Mouse (Mus musculus) midbrain, embryonic 16.5 days (tissue): ENCODE data around the gene Aldh8a1. TPM values are rescaled to one million over a fixed set of nuclear protein-coding genes. Genes with fewer than 3 reads are reported as not detected.

ENCODE experiments used
- ATAC-seq: fragments of 200-750 bp; cut with Nextera tagmentation; 2 replicates; pipeline ENCODE4 v1.8.0; 2017; ENCODE audit warnings: moderate TSS enrichment
- H3K27ac ChIP-seq: fragments of 300-500 bp; sonication (generic); 2 replicates; pipeline ENCODE4 v1.5.1; 2014; ENCODE audit warnings: mild to moderate bottlenecking, low read length, mixed read lengths
- H3K27me3 ChIP-seq: fragments of 300-500 bp; sonication (generic); 2 replicates; pipeline ENCODE4 v1.6.1; 2014; ENCODE audit warnings: low read depth, low read length, mixed read lengths; ENCODE audit not compliant: control insufficient read depth, insufficient read depth
- H3K36me3 ChIP-seq: fragments of 300-500 bp; sonication (generic); 2 replicates; pipeline ENCODE4 v1.6.1; 2014; ENCODE audit warnings: mild to moderate bottlenecking, low read length, moderate library complexity, mixed read lengths; ENCODE audit not compliant: control insufficient read depth, insufficient read depth
- H3K4me1 ChIP-seq: fragments of 300-500 bp; sonication (generic); 2 replicates; pipeline ENCODE4 v1.6.1; 2014; ENCODE audit warnings: mild to moderate bottlenecking, low read length, mixed read lengths; ENCODE audit not compliant: control insufficient read depth, insufficient read depth
- H3K4me2 ChIP-seq: fragments of 300-500 bp; sonication (generic); 2 replicates; pipeline ENCODE4 v1.6.1; 2014; ENCODE audit warnings: mild to moderate bottlenecking, low read length, mixed read lengths
- H3K4me3 ChIP-seq: fragments of 300-500 bp; sonication (generic); 2 replicates; pipeline ENCODE4 v1.5.1; 2014; ENCODE audit warnings: low read depth, mild to moderate bottlenecking, low read length, moderate library complexity, mixed read lengths
- H3K9ac ChIP-seq: fragments of 300-500 bp; sonication (generic); 2 replicates; pipeline ENCODE4 v1.6.1; 2014; ENCODE audit warnings: low read depth, low read length, mixed read lengths
- H3K9me3 ChIP-seq: fragments of 300-500 bp; sonication (generic); replicated peaks from 2 replicates; pipeline ENCODE4 v1.6.1; 2014; ENCODE audit warnings: mild to moderate bottlenecking, low read length, mixed read lengths; ENCODE audit not compliant: control insufficient read depth, poor library complexity, severe bottlenecking
- WGBS: fragments of 180-500 bp; shearing (Covaris S2); extraction: QIAGEN DNeasy Blood & Tissue Kit; methylation state at CpG from one replicate; pipeline ENCODE4 v1.1.7; 2014; 5-methylcytosine and 5-hydroxymethylcytosine counted together
- polyA plus RNA-seq: library from polyadenylated mRNA; unstranded; fragments of >200 nt; fragmentation: Nextera tagmentation; extraction: Ambion mirVana; gene quantifications from 2 replicates; pipeline ENCODE4 v1.2.1, GENCODE M21; 2015

The Aldh8a1 gene
- polyA plus RNA-seq, 1 experiment from 2014 or later = not detected

DNA sequence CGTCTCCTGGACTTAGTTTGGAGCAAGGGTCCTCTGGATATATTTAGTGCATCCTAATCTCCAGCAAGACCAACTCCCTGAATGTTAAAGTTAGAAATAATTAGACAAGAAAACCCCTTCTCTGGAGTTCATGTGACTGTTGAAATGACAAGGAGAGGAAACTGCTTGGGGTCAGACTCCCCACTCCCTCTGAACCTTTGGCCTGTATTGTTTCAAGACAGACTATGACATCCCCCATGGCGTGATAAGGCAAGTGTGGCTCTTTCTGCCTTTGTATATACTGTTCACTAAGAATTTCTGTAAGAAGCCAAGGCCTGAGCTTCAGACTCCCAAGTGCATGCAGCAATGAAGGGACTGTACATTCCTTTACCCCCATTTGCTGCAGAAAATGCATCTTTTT, 23.4 kb downstream of the Aldh8a1 start:
- Histone ChIP-seq H3K4me1 (no peaks in the 10 kb centered on the region), H3K4me2 (no peak overlapping the region), H3K27me3 (no peaks in the 10 kb centered on the region), H3K27ac (no peak overlapping the region), H3K4me3 (no peak overlapping the region), H3K36me3 (no peaks in the 10 kb centered on the region), H3K9me3 (no peaks in the 10 kb centered on the region), H3K9ac (no peak overlapping the region)
- ATAC-seq = no peak
- 56% methylated on average over 2 of the region's 2 CpGs for WGBS

DNA sequence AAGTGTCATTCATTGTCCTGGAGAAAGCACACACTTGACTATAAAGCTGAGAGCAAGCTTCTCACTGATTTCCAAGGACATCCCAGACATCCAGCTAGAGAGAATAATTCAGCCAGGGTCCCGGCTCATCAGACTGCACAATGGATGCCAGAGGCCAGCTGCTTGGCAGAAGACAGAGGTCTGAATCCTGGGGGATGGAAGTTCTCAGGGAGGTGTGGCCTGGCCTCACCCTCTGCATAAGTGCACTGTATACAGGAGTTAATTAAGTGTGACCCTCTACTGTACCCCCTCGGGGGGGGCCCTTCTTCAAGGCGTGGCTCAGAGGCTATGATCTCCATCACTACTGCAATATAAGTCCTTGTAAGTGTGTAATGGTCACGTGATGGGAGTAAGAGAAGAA, 24.2 kb downstream of the Aldh8a1 start:
- Histone ChIP-seq H3K4me3 (no peak overlapping the region), H3K9ac (no peak overlapping the region), H3K36me3 (no peaks in the 10 kb centered on the region), H3K27me3 (no peaks in the 10 kb centered on the region), H3K9me3 (no peaks in the 10 kb centered on the region), H3K4me2 (no peak overlapping the region), H3K4me1 (no peaks in the 10 kb centered on the region), H3K27ac (no peak overlapping the region)
- WGBS = 58% methylated on average over 4 of the region's 4 CpGs
- ATAC-seq = no peak

DNA sequence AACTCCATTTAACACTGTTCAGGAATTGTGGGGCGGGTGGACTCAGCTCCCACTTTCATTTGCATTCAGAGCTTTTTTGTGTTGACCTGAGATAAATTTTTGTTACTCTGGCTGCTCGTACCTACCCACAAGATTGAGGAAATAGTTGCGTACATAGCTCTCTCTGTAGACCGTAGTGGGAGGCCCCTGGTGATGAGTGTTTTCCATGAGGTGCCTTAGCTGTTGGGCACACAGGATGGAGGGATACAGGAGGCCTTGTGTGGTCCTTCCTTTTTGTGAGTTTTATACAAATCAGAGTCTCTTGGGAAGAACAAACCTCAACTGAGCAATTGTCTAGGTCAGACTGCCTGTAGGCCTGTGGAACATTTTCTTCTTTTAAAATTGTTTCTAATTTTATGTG, 27.7 kb downstream of the Aldh8a1 start:
- Histone ChIP-seq H3K4me2 (no peak overlapping the region), H3K9me3 (no peaks in the 10 kb centered on the region), H3K27me3 (no peaks in the 10 kb centered on the region), H3K4me1 (no peaks in the 10 kb centered on the region), H3K4me3 (no peak overlapping the region), H3K9ac (no peak overlapping the region), H3K27ac (no peak overlapping the region), H3K36me3 (no peaks in the 10 kb centered on the region)
- WGBS = 96% methylated on average over 4 of the region's 4 CpGs
- ATAC-seq = no peak

DNA sequence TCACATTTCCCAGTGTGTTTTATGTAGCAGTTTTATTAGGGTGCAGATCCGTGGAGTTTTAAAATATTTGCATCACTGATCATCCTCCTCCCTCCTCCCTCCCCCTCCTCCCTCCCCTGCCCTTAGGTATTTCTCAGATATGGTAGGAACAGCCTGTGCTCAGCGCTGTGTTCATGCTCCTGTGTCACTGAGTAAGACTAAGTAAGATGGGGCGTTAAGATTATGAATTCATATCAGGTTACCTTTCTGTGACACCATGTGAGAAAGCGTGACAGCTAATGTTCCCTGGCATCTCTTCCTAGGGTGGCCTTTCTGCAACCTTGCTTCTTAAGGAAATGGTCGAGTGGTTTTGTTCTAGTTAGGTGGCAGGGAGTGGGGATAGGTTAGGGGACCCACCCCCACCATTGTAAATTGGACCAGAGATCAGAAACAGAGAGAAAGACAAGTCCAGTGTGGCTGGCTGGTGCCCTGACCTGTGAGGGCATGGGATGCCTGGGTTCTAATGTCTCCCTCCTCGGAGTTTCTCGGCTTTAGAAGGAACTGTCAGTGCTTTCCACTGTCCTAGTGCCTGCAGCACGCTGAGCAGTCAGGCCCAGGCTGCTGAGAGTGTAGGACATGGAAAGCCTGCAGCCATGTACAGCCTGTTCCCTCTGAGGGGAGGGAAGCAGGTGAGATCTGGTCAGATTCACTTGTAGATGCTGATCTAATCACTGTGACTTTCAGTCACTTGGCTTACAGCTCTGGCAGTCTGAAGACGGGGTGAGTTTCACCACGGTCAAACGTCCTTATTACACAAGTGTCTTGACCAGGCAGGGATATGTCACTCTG, 28.8 kb downstream of the Aldh8a1 start:
- no peak for ATAC-seq
- Histone ChIP-seq H3K9me3 (no peaks in the 10 kb centered on the region), H3K9ac (no peak overlapping the region), H3K4me2 (no peak overlapping the region), H3K27ac (no peak overlapping the region), H3K27me3 (no peaks in the 10 kb centered on the region), H3K36me3 (no peaks in the 10 kb centered on the region), H3K4me3 (no peak overlapping the region), H3K4me1 (no peaks in the 10 kb centered on the region)
- 83% methylated on average over 11 of the region's 11 CpGs for WGBS

DNA sequence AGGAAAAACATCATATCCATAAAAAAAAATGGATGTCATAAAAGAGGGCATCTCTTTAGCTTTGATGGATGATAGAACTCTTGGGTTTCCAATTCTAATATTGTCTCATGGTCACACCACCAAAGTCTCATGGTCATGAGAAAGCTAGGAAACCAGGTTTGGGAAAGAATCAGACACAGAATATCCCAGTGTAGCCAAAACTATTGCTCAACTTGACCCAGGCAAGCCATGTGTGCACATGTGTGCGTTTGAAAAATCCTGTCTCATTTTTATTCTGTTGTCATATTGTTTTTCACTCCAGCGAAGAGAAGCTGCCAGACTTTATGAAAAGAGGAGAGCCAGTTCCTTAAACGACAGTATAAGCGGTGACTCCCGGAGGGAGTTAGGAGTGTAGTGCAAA, 33.6 kb downstream of the Aldh8a1 start:
- ATAC-seq = no peak
- Histone ChIP-seq H3K36me3 (no peaks in the 10 kb centered on the region), H3K4me2 (no peak overlapping the region), H3K4me3 (no peak overlapping the region), H3K27ac (no peak overlapping the region), H3K27me3 (no peaks in the 10 kb centered on the region), H3K9me3 (no peaks in the 10 kb centered on the region), H3K4me1 (no peaks in the 10 kb centered on the region), H3K9ac (no peak overlapping the region)
- 74% methylated on average over 5 of the region's 5 CpGs for WGBS

DNA sequence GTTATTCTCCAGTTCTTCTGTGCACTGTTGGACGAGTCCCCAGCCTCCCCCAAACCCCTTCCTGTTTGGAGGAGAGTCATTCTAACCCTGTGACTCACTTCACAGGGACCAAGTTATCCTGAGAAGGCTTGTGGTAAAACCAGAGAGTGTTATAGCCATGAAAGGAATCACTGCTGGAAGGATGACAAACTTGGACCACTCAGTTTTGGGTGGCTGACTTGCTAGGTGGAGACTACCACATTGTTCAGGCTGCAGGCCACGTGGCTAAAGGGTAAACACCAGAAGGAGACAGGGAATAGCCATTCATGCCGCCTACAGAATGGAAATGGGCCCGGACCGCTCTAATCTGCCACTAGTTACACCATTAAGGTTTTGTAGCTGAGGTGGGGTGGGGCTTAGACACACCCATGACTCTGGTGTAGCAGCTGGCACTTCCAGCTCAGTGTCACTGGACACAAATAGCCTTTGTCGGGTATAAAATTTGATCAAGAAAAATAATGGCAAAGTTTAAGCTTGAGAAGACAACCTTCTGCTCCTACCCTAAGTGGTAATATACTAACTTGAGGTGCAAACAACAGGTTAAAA, 34.6 kb downstream of the Aldh8a1 start:
- WGBS = 72% methylated on average over 6 of the region's 6 CpGs

DNA sequence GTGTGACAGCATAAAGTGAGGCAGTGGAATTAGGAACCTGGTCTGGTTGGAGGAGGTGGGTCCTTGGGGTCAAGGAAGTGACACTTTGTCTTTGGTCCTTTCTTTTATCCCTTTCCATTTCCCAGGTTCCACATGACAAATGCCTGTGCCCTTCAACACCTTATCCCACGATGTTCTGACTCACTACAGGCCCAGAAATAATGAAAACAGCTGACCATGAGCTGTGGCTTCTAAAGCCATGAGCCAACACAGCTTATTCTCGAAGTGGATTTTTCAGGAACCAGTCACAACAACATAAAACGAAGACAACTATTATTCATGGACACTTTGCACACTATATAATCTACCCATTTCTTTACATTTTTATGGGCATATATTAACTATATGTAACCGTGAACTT, 37.9 kb downstream of the Aldh8a1 start:
- WGBS = 84% methylated on average over 4 of the region's 4 CpGs
- no peaks in the 10 kb centered on the region for H3K4me1 ChIP-seq
- no peaks in the 10 kb centered on the region for H3K9me3 ChIP-seq
- no peaks in the 10 kb centered on the region for H3K27me3 ChIP-seq
- H3K9ac ChIP-seq = no peak overlapping the region
- no peaks in the 10 kb centered on the region for H3K36me3 ChIP-seq
- no peak overlapping the region for H3K4me2 ChIP-seq
- H3K27ac ChIP-seq = no peak overlapping the region
- no peak for ATAC-seq
- H3K4me3 ChIP-seq = no peak overlapping the region

More for the DNA sequence above, 34.6 kb downstream of the Aldh8a1 start:
- no peak overlapping the region for H3K27ac ChIP-seq
- H3K9me3 ChIP-seq = no peaks in the 10 kb centered on the region
- no peaks in the 10 kb centered on the region for H3K27me3 ChIP-seq
- H3K36me3 ChIP-seq = no peaks in the 10 kb centered on the region
- no peak overlapping the region for H3K4me3 ChIP-seq
- H3K9ac ChIP-seq = no peak overlapping the region
- no peak overlapping the region for H3K4me2 ChIP-seq
- no peaks in the 10 kb centered on the region for H3K4me1 ChIP-seq
- ATAC-seq = no peak

DNA sequence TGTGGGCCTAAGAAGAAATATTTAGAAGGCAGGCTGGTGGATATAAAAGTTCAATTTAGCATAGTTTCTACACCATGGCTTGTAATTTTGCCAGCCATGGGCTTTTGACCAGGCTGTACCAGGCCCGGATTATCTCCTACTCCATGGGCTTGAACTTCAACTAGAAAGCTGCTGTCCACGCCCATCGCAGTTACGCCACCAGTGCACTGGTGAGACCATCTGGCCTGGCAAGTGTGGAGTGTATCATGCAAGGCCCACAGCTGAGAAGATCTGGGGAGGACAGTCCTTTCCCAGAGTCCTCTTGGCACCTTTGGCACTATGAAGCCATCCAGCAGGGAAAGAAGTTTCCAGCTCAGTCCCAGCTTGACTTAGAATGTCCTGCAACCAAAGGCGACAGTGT, 39.1 kb downstream of the Aldh8a1 start:
- Histone ChIP-seq H3K4me3 (no peak overlapping the region), H3K9me3 (no peaks in the 10 kb centered on the region), H3K27ac (no peak overlapping the region), H3K9ac (no peak overlapping the region), H3K4me1 (no peaks in the 10 kb centered on the region), H3K27me3 (no peaks in the 10 kb centered on the region), H3K4me2 (no peak overlapping the region), H3K36me3 (no peaks in the 10 kb centered on the region)
- no peak for ATAC-seq
- WGBS = 94% methylated on average over 5 of the region's 5 CpGs

DNA sequence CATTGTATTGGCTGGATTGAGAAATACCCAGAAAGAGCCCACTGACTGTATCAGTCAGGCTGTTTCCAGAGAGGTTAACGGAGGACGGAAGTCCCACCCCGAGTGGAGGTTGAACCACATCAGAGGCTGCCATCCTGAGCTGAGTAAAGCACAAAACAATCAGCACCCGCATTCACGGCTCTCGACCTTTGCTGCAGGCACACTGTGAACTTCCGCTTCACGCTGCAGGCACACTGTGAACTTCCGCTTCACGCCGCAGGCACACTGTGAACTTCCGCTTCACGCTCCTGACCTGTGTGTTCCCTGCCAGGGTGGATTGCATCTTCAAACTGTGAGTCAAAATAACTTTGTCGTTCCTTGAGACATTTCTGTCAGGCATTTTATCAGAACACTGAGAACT, 42.1 kb downstream of the Aldh8a1 start:
- Histone ChIP-seq H3K9ac (no peak overlapping the region), H3K4me2 (no peak overlapping the region), H3K4me3 (no peak overlapping the region), H3K36me3 (no peaks in the 10 kb centered on the region), H3K4me1 (no peaks in the 10 kb centered on the region), H3K27me3 (no peaks in the 10 kb centered on the region), H3K9me3 (no peaks in the 10 kb centered on the region), H3K27ac (no peak overlapping the region)
- WGBS = 84% methylated on average over 14 of the region's 14 CpGs
- ATAC-seq = no peak
